Mouse (Mus musculus) CH12F3 (cell line): ENCODE data around the gene Lhx5.

Source experiments
- in situ Hi-C: fragments of 300-500 bp; cut with MboI; formaldehyde crosslinking; loops from 2 replicates; pipeline ENCODE4 v1.14.3; 2020; ENCODE audit warnings: low sequenced_read_pairs

Gene Lhx5

DNA sequence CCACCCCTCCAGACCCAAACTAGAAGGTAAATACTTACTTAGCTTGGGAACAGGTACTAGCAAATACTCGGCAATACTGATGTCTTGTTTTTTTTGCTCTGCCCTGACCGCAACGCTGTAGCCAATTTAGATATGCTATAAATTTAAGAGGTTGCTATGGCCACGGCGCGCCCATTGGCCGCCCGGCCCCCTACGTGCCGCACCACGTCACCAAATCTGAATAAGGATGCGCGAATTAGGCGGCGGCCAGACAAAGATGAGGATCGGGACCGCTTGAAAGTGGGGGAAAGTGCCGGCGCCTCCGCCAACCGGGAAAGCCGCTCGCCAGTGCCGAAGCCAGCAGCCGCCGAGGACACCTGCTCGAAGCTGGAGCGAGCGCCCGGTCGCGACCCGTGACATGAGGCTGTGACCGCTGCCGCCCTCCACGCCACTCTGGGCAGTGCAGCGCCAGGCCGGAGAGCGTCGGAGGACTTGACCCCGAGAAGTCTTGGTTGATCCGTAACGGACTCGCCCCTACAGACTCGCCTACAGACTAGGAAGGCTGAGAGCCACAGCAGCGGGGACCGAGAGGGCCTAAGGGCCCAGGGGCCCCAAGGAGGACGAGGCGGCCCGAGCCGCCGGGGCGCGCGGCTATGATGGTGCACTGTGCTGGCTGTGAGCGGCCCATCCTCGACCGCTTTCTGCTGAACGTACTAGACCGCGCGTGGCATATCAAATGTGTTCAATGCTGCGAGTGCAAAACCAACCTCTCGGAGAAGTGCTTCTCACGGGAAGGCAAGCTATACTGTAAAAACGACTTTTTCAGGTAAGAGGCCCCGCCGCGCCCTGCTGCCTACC is at the start of gene Lhx5:
Gene Lhx5, plus strand, starts transcription at position 51 of the 837 bp plus-strand sequence.
- in situ Hi-C loops = no loop called here

DNA sequence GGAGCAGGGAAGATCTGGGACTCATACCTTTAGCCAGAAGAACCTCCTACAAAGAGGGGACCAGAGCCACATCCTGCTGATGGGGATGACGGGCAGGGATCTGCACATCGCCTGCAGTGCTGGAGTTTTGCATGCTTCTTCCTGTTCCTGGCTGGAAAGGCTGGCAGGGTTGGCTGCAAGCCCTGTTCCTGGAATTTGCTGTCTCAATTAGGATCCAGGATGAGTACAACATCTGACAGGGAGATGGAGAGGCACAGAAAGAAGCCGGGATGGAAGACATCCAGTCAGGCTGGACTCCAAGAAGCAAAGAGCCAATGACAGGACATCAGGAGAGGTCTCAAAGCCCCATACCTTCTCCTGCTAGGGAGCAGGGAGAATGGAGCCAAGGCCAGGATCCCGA is 45.1 kb upstream of the Lhx5 start:
- in situ Hi-C loops = no loop called here

DNA sequence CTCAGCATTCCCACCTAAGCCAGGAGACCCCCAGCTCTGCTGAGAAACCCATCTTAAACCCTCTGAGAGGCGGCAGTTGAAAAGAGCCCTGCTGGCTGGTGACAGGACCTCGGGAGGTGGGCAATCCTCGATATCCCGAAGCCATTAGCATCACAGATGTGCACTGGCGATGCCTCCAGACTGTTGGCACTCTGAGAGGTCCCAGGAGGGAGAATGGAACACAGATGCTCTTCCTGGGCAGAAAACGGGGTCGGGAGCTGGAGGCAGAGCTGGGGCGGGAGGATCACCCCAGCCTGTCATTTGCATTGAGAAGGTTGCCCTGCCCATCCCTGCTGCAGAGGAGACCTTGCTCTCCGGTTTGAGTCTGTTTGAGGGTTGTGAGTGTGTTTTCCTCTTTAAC is 42.7 kb upstream of the Lhx5 start:
- in situ Hi-C loops = no loop called here

DNA sequence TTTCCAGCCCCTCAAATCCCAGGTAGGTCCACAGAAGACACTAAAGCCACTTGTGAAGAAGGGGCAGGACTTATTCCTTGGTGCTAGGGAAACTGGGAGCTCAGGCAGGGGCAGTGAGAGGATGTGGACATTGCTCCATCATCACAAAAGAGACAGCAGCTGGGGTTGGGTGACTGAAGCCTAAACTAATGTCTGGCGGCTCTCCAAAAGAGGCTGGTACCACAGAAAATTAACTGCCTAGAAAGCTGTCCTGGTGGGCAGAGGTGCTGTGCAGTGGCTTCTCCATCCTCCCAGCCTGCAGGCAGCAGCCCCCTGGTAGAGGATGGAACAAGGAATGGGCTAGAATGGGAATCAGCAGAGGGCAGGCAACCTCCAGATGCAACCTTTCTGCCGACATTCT is 41.5 kb upstream of the Lhx5 start:
- in situ Hi-C loops = no loop called here

DNA sequence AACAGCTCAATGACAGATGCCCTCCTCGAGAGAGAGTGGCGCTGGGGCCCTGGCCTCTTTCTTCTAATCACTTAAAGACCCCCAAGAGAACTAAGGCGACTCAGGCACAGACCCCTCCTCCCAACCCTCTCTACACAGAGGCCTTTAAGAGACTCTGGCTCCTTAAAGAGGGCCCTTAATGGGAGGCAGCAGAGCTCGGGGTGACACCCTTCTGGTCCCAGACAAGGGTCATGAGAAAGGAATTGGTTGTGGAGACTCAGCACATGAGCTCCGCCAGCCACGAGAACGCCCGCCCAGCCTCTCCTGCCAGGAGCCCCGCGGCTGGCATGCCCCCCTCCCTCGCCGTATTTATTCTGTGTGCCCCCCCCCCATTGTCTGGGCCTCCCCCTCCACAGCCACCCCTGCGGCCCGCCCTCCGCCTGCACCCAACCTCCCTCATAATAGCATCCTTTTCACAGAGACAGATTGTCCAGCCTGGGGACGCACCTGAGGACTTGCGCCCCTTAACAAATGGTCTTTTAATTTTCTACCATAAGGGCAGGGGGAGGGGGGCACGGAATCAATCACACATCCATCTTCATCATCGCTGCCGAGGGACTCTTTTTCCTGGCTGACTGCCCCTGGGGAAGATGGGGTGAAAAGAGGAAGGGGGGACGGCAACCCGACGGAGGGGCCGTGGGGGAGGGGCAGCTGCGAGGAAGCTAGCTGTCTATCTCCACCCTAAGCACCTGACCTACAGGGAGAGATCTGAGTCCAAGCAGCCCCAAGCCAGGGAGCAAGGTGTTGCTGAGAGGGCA is 37.4 kb upstream of the Lhx5 start:
- in situ Hi-C loops = no loop called here

DNA sequence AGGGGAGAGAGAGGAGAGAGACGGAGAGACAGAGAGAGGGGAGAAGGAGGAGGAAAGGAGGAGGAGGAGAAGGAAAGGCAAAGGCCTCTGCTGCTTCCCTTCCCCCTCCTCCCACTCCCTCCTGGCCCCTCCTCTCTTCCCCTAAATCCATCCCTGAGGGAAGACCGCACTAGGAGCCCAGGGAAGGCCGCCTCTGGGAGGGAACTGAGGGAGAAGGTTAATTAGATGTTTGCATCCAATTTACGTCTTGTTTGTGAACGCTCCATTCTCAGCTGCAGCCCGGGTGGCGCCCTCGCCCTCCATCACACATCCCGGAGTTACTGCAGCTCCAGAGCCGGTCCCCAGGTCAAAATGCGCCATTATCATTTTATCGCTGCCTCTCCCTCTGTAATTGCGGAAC is 33.5 kb upstream of the Lhx5 start:
- in situ Hi-C loops = no loop called here

DNA sequence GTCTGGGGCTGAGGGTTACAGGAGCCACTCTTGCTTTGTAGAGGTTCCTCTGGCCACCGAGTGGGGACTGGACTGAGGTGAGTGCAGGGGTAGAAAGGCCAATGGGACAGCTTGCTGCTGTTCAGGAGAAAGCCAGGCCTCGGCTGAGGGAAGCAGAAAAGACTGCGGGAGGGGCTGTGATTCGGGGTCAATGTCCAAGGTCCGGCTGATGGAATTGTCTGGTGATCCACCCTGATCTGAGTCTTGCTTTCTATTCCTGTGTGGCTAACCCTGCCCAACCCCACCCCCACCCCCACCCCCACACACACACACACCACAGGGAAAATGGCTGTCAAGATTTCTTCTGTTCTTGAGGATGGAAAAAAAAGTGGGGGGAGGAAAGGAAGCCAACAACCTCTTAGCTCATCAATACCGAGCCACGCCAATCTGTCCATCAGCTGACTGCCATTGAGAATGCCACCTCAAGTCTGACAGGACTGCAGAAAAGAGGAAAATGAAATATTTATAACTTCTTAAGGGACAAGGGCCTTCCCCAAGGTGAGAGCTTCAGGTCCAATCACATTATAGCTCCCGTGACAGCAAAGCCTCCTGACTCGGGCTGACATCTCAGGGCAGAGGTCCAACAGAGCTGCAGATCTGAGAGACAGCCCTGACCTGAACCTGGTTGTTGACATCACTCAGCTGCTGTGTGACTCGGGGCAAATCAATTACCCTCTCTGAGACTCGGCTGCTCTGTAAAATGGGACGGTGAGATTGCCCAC is 26.5 kb upstream of the Lhx5 start:
- in situ Hi-C loops = no loop called here

DNA sequence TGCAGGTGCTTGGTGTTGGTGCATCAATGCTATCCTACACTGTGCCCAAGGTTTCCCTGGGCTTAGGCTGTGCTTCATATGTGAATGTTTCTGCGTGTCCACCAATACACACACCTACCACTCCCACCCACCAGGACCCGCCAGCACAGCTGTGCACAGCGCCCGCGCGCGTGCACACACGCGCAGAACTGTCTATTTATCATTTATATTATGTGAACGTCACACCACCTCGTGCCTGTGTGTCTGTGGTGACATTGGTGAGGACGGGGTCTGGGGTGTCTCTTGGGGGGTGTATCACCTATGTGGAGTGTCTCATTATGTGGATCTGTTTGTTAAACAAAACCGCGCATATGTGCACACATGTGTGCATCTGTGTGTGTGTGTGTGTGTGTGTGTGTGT is 22.6 kb upstream of the Lhx5 start:
- in situ Hi-C loops = no loop called here

DNA sequence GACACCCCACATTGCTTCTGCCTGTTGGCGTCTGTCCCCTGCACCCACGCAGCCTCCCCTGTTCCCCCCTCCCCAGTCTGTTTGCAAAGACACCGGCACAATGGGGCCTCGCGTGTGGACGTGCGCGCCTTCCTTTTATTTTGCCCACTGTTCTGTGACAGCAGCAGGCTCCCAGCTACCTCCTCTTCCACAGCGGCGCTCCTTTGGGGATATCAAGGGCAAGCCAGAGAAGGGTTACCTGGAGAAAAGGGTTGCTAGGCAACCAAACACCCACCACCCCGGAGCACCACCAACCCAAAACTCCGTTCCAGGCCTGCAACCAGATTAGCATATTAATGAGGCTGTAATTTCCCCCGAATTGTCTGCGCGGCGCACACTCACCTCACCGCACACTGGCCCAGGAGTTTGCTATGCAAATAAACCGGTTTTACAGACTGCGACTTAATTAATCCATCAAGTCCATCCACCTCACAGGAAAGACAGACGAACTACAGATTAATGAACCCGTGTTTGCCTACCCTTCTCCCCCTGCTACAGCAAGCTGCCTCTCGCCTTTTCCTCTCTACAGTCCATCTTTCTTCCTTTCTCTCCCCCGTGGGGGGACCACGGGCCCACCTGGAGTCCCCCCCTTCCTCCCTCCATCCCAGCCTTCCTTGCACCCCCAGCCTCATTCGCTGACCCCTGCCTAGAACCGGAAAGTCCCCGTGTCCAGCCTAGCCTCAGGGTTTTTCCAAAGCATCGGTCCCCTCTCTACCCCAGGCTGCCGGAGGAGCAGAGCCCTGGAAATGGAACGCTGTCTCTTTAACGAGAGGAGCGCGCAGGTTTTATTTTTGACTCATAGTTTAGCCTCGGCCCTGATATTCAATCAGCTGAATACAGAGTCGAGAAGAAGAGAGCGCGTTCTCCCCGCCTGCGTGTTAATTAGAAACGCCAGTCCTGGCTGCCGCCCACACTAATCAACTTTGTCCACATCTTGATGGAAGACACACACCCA is 21.8 kb upstream of the Lhx5 start:
- in situ Hi-C loops = no loop called here

DNA sequence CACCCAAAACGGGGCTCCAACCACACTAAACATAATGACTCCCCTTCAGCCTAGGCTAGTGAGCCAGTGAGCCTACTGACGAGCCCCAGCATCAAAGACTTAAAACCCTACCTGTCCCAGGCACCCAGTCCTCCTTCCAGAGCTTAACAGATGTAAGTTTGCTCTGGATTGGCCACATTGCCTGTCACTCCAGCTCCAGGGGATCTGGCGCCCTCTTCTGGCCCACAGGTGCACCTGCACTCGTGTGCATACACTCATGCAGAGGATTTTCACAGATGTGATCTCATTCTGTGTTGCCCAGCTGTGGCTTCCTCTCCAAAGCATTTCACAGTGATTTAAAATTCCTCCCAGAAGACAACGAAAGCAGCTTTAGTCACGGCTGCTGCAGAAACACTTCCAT is 18.1 kb upstream of the Lhx5 start:
- in situ Hi-C loops = no loop called here

DNA sequence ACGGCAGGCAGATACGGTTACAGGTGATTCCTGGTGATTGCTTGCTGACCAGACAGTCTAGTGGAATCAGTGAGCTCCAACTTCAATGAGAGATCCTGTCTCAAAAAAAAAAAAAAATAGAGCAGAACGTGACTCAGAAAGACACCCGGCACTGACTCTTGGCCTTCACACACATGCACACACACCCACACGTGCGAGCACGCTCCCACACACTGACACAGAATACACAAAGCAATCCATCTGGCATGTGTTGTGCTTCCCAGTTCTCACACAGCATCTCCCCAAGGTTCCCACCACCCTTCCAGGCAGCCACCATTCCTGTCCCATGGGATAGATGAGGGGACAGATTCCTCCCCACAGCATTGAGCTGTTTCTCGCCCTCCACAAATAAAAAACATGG is 11.4 kb upstream of the Lhx5 start:
- in situ Hi-C loops = no loop called here

DNA sequence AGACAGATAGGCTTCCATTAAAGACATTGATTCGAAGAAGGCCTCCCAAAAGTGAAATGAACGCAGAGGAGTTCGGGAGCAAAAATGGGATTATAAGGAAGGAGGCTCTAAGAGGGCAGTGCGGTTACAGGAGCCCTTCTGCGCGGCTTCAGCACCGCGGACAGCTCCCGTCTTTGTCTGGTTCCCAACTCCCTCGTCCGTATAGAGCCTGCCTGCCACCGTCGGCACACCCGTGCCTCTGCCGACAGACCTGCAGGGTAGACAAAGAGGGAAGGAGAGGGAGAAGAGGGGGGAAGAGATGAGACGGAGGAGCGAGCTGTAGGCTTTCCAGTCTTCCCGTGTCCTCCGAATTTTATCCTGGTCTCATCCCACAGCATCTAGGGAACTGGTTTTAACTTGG is 7.5 kb upstream of the Lhx5 start:
- in situ Hi-C loops = no loop called here

DNA sequence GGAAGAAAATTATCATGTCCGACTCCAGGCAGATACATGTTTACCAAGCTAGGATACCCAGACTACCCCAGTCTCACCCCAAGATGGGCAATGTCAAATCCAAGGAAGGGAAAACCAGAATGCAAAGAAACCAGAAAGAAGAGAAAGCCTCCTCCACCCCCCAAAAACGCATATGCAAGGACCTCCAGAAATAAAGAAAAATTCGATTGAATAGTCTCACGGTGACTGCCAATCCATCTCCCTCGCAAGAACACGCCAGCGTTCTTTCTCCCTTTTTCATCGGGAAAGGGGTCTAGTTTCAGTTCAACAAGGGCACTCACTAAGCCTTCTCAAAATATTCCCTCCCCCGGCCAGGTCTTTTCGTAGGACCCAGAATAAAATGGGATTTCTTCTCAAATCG is 6.8 kb upstream of the Lhx5 start:
- in situ Hi-C loops = no loop called here

DNA sequence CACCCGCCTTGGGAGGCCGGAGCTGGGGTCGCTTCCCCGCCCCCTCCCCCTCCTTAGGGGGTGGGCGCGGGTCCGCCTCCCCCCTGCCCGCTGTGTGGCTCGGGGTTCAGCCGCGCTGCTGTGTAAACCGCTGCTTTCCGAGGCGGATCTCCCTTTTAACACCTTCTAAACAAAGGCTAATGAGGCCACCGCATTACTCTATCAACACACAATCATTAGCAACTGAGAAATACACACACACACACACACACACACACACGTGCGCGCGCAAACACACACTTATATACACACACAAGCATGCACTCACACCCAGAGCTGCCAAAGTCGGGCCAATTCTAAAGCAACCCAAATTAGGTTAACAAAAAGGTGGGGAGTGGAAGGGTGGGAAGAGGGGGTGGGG is 5.8 kb upstream of the Lhx5 start:
- in situ Hi-C loops = no loop called here

DNA sequence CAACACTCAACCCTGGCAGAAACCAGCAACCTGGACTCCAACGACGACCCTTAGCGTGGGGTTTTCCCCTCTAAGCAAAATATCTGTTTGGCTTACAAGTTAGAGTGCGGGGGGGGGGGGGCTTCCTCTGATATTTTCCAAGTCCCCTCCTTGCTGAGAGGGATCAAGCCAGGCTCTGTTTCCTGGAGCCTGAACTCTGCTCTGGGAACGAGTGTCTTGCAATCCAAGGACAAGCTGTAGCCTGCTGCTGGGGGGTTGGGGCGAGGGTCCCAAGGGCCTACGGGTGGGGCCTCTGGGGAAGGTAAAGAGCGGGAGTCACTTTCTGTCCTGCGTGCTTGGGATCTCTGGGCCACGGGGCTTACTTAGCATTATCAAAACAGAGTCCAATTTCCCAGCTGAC is 4.9 kb upstream of the Lhx5 start:
- in situ Hi-C loops = no loop called here

DNA sequence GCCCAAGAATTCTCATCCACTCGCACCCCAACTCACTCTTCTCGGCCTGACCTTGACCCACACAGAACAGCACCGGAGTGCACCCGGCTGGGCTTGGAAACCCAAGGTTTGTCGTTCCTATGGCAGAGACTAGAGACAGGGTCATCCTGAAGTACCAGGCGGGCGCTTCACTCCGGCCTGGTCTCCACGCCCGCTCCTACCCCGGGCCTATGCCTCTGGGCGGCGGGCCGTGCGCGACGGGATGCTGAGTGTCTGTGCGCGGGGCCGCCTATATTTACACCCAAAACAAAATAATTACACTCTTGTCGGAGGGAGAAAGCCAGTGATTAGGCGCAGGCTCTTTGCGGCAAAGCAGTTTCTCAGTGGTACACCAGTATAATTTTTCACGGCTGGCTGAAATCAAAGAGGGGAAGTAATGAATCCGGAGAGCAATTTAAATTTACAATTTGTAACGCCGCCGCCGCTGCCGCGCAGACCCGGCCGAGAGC is 4.0 kb upstream of the Lhx5 start:
- in situ Hi-C loops = no loop called here

DNA sequence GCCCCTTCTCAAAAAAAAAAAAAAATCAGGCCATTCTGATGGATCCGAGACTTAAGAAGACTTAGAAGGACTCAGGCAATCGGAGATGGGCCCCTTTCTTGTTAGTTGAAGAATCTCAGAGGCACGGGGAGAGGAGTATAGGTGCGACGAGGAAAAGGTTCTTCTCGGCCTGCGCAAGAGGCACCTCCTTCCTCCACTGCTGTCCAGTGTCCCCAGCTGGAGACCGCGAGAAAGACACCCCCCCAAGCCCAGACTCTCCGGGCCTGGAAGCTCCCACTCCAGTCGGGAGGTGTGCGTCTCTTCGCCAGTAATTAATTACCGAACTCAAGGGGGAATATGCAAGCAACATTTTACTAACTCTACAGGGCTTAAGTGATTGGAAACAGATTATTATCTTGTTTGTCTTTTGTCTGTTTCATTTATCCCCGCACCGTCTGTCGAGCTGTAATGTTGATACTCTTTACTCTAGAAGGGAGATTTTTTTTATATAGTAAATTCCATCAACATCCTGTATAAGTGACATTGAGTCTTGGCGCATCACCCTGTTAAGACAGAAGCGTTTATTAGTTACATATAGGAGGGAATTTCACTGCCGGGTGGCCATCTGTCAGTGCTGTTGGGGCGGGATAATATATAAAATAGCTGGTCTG is 3.2 kb upstream of the Lhx5 start:
- in situ Hi-C loops = no loop called here

DNA sequence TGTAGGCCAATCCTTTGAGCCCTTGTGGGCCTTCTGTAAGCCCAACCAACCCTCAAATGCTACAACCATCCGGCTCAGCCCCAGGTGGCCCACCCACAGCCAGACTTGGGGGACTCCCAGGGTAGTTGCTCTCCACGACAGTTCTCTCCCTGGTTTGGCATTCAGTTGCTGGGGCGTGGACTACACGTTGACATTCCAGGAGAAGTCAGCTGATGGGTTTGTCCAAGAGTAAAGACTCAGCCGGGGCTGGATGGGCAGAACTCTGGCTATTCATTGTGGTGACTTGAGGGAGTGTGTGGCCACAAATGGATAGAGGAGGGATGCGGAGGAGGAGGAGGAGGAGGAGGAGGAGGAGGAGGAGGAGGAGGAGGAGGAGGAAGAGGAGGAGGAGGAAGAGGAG is 2.5 kb upstream of the Lhx5 start:
- in situ Hi-C loops = no loop called here

DNA sequence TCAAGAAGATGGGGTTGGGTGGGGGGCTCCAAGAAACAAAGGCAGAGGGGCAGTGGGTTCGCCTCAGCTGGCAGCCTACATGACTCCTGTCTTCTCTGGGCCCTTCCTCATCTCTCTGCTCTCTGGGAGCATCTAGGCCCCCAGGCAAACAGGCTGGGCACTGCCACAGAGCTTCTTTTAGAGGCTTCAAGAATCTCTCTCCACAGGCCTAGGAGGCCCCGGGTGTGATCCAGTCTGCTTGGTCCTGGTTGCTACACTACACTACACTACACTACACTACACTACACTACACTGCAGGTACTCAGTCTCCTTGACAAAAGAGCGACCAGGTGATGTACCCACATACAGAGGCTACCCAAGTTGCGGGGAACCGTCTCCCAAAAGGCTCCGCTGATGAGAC is 1.8 kb upstream of the Lhx5 start:
- in situ Hi-C loops = no loop called here
